Mouse (Mus musculus) CH12.LX (cell line): ENCODE data around the gene Dhrs7. TPM values are rescaled to one million over a fixed set of nuclear protein-coding genes. Genes with fewer than 3 reads are reported as not detected.
A peak's percentile ranks its signal among the peaks of the same experiment; 100 is the strongest.

Experiments
- DNase-seq: peaks from one replicate; pipeline ENCODE4 v3.0.0-alpha.2; 2013; ENCODE audit errors: extremely low read depth
- H3K27ac ChIP-seq: 2 replicates; pipeline ENCODE4 v1.5.1; 2012; ENCODE audit warnings: low read depth, mild to moderate bottlenecking, control low read depth, moderate library complexity; ENCODE audit not compliant: insufficient read depth
- H3K27me3 ChIP-seq: replicated peaks from 2 replicates; pipeline ENCODE3; 2012; ENCODE audit warnings: inconsistent platforms
- H3K36me3 ChIP-seq, 2 experiments: replicated peaks in 1 of 2; 2 replicates each; pipeline versions ENCODE3 to v1.6.1; 2012; ENCODE audit warnings: inconsistent platforms in 1 of 2, low read length in 1 of 2, mild to moderate bottlenecking in 1 of 2, mixed read lengths in 1 of 2, moderate library complexity in 1 of 2; ENCODE audit not compliant: control insufficient read depth in 1 of 2, insufficient read depth in 1 of 2
- H3K4me1 ChIP-seq, 2 experiments: 2 replicates each; pipeline ENCODE4 v1.6.1; 2012; ENCODE audit warnings: inconsistent platforms in 1 of 2, moderate library complexity in 1 of 2; ENCODE audit not compliant: insufficient read depth in 2 of 2, control insufficient read depth in 1 of 2
- H3K4me2 ChIP-seq: 2 replicates; pipeline ENCODE4 v1.6.1; 2012; ENCODE audit warnings: low read depth, mild to moderate bottlenecking, control low read depth; ENCODE audit not compliant: poor library complexity, insufficient read depth, severe bottlenecking
- H3K4me3 ChIP-seq, 3 experiments: fragments of 150-350 bp in 1 of 3; sonication (generic) in 1 of 3; replicated peaks in 1 of 3; 2 replicates each; pipeline versions ENCODE3 to v1.5.1; 2011 to 2012; ENCODE audit warnings: low read depth in 2 of 3, low read length in 2 of 3, mild to moderate bottlenecking in 2 of 3, moderate library complexity in 2 of 3, control low read depth in 1 of 3, improper control_type of control experiment in 1 of 3, inconsistent platforms in 1 of 3, mixed read lengths in 1 of 3; ENCODE audit not compliant: poor library complexity in 1 of 3
- H3K79me2 ChIP-seq: replicated peaks from 2 replicates; pipeline ENCODE4 v1.6.1; 2012; ENCODE audit warnings: mild to moderate bottlenecking, moderate library complexity; ENCODE audit not compliant: control insufficient read depth, poor library complexity, insufficient read depth, severe bottlenecking; ENCODE audit errors: extremely low read depth
- H3K9ac ChIP-seq: 2 replicates; pipeline ENCODE4 v1.6.1; 2012; ENCODE audit warnings: low read depth, mild to moderate bottlenecking, control low read depth, moderate library complexity; ENCODE audit not compliant: insufficient read depth
- H3K9me3 ChIP-seq: replicated peaks from 2 replicates; pipeline ENCODE3; 2012; ENCODE audit warnings: low read length, inconsistent platforms, mixed read lengths
- CTCF ChIP-seq, 2 experiments: IDR thresholded peaks in 1 of 2; conservative IDR thresholded peaks in 1 of 2; 2 replicates each; pipeline ENCODE4 v1.5.1; 2011 to 2012; ENCODE audit warnings: low read depth in 2 of 2, low read length in 2 of 2, improper control_type of control experiment in 1 of 2, inconsistent platforms in 1 of 2, mild to moderate bottlenecking in 1 of 2, moderate library complexity in 1 of 2
- E2F4 ChIP-seq: IDR thresholded peaks from 2 replicates; pipeline ENCODE4 v1.6.1; 2011; ENCODE audit warnings: low read depth, low read length, improper control_type of control experiment; ENCODE audit not compliant: insufficient replicate concordance
- ELF1 ChIP-seq: IDR thresholded peaks from 2 replicates; pipeline ENCODE4 v1.6.1; 2014; ENCODE audit warnings: low read depth, mild to moderate bottlenecking, inconsistent platforms, low read length, improper control_type of control experiment
- EP300 ChIP-seq: IDR thresholded peaks from 2 replicates; pipeline ENCODE4 v1.6.1; 2011; ENCODE audit warnings: low read length, improper control_type of control experiment
- KAT2A ChIP-seq: IDR thresholded peaks from 2 replicates; pipeline ENCODE4 v1.6.1; 2012; ENCODE audit warnings: low read length, improper control_type of control experiment, inconsistent platforms; ENCODE audit not compliant: insufficient replicate concordance
- MAFK ChIP-seq: IDR thresholded peaks from 2 replicates; pipeline ENCODE4 v1.6.1; 2011; ENCODE audit warnings: low read length, improper control_type of control experiment; ENCODE audit not compliant: insufficient replicate concordance
- MAZ ChIP-seq: IDR thresholded peaks from 2 replicates; pipeline ENCODE4 v1.6.1; 2012; ENCODE audit warnings: low read depth, mild to moderate bottlenecking, inconsistent platforms, low read length, improper control_type of control experiment, moderate library complexity
- MXI1 ChIP-seq: IDR thresholded peaks from 2 replicates; pipeline ENCODE4 v1.6.1; 2011; ENCODE audit warnings: mild to moderate bottlenecking, low read depth, low read length, improper control_type of control experiment
- NELFE ChIP-seq: IDR thresholded peaks from 2 replicates; pipeline ENCODE4 v1.6.1; 2011; ENCODE audit warnings: low read depth, low read length, improper control_type of control experiment
- NRF1 ChIP-seq: IDR thresholded peaks from 2 replicates; pipeline ENCODE4 v1.6.1; 2014; ENCODE audit warnings: low read depth, mild to moderate bottlenecking, inconsistent platforms, low read length, improper control_type of control experiment, moderate library complexity
- PAX5 ChIP-seq: IDR thresholded peaks from 2 replicates; pipeline ENCODE4 v1.6.1; 2012; ENCODE audit warnings: low read length, inconsistent platforms, mixed read lengths
- POLR2AphosphoS2 ChIP-seq: IDR thresholded peaks from 2 replicates; pipeline ENCODE4 v1.6.1; 2011; ENCODE audit warnings: low read depth, low read length, improper control_type of control experiment
- RAD21 ChIP-seq: IDR thresholded peaks from 2 replicates; pipeline ENCODE4 v1.6.1; 2011; ENCODE audit warnings: low read depth, mild to moderate bottlenecking, low read length, improper control_type of control experiment, moderate library complexity
- SIN3A ChIP-seq: IDR thresholded peaks from 2 replicates; pipeline ENCODE4 v1.6.1; 2012; ENCODE audit warnings: low read length, improper control_type of control experiment, inconsistent platforms
- SMC3 ChIP-seq: IDR thresholded peaks from 2 replicates; pipeline ENCODE4 v1.6.1; 2011; ENCODE audit warnings: low read depth, low read length, improper control_type of control experiment
- TCF12 ChIP-seq: IDR thresholded peaks from 2 replicates; pipeline ENCODE4 v1.6.1; 2014; ENCODE audit warnings: low read depth, mild to moderate bottlenecking, inconsistent platforms, low read length, improper control_type of control experiment
- UBTF ChIP-seq: IDR thresholded peaks from 2 replicates; pipeline ENCODE4 v1.6.1; 2012; ENCODE audit warnings: low read depth, mild to moderate bottlenecking, inconsistent platforms, low read length, improper control_type of control experiment, moderate library complexity
- USF1 ChIP-seq: IDR thresholded peaks from 2 replicates; pipeline ENCODE4 v1.6.1; 2014; ENCODE audit warnings: low read depth, mild to moderate bottlenecking, inconsistent platforms, low read length, improper control_type of control experiment
- dilution Hi-C: fragments of 300-500 bp; cut with MboI; formaldehyde crosslinking; loops from 2 replicates; pipeline ENCODE4 v1.14.3; 2020; ENCODE audit warnings: low sequenced_read_pairs; ENCODE audit not compliant: extremely low pct_unique_long_range_greater_than_20kb, extremely low pct_ligation_motif_present
- in situ Hi-C: fragments of 300-500 bp; cut with MboI; formaldehyde crosslinking; loops from 3 replicates; pipeline ENCODE4 v1.14.3; 2019; ENCODE audit warnings: low sequenced_read_pairs, low pct_ligation_motif_present, low pct_unique_long_range_greater_than_20kb, mixed read lengths
- polyA plus RNA-seq: library from polyadenylated mRNA; unstranded; fragments of >175 nt; gene quantifications from 2 replicates; pipeline ENCODE4 v1.2.1, GENCODE M21; 2012; ENCODE audit warnings: low read depth; ENCODE audit not compliant: insufficient read length
- total RNA-seq, 2 experiments: library from RNA; depleted of rRNA; stranded (reverse); fragments of 300-350 nt in 1 of 2; fragments of >200 nt in 1 of 2; gene quantifications; 2 replicates each; pipeline ENCODE4 v1.2.3; 2012 to 2014

Gene Dhrs7
- total and polyA plus RNA-seq, 3 experiments: 23.9 to 52.8 (median 37.2) TPM

DNA sequence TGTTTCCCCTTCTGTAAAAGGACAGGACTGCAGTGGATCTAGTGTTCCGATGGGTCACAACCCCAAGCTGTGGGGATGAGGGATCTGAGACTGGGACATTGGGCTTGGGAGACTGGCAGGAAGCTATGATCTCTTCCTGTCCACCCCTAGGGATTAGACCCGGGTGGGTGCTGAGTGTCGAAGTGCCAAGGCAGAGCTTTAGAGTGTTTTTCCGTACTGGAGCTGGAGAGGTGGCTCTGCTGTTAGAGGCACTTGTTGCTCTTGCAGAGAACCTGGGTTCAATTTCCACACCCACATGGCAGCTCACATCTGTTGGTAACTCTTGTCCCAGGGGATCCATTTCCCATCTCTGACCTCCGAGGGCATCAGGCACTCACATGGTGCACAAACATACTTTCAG, 1.3 kb upstream of the Dhrs7 start:
- H3K9ac ChIP-seq: no peak overlapping the region
- no peaks in the 10 kb centered on the region; the same call in 1 of the 2 replicates for H3K79me2 ChIP-seq
- no peak for DNase-seq
- TF ChIP-seq KAT2A: no peak
- TF ChIP-seq ELF1: no peak
- TF ChIP-seq USF1: no peak
- no peak for TF ChIP-seq NRF1
- no peak for TF ChIP-seq CTCF (conservative IDR thresholded peaks at IDR 0.05 in 1 of 2, IDR thresholded peaks at IDR 0.05 in 1 of 2; ENCODE audit: low read depth in 2 of 2, low read length in 2 of 2)
- no peak for TF ChIP-seq SIN3A
- TF ChIP-seq RAD21: no peak
- TF ChIP-seq EP300: no peak
- no peak for TF ChIP-seq POLR2AphosphoS2
- no peak for TF ChIP-seq SMC3
- no peak for TF ChIP-seq TCF12
- no peaks in the 10 kb centered on the region for H3K36me3 ChIP-seq
- no peak overlapping the region for H3K27ac ChIP-seq
- dilution Hi-C loops (no loop called here), in situ Hi-C loops (loop anchor here (25.0 kb wide), 1 partner anchor 129 kb away; the partner anchor contains the start of gene Pcnx4)
- H3K4me1 ChIP-seq: peaks cover 5 to 23% of the 10 kb centered on the region in 2 experiments
- no peaks in the 10 kb centered on the region for H3K27me3 ChIP-seq
- no peak overlapping the region for H3K4me3 ChIP-seq
- peaks cover 5% of the 10 kb centered on the region for H3K9me3 ChIP-seq
- no peak overlapping the region for H3K4me2 ChIP-seq

DNA sequence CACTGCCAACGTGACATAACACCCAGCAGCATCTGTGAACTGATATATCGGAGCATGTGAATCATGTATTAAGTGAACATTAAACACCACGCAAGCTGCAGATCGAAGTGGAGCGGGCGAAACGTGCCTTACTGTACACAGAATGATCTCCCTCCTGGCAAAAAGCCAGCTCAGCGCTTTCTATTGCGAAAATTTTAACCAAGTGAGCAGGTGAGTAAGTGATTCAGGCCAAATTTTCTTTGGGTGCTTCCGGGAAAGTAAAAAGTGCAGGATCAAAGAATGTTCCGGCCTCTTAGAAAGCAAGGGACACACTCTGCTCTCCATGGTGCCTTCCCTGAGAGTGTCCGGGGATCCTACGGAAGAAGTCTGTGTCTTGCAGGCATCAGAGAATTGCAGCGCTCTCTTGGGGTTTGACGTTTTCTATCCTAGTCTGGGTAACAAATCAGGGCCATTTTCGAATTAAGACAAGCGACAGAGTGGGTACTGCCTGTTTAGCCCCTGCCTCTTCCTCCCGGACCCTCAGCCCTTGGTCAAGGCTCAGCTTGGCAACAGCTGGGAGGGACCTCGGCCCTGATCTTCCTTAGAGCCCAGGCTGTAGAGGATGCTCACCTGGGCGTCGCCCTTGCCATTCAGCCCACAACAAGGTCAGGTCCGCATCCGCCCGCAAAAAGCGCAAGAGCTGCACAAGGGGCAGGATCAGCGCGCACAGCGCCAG, 532 bp downstream of the Dhrs7 start:
- Histone ChIP-seq H3K4me3 (peak overlapping the region; percentile 78 to 89 (median 86)), H3K4me1 (peaks cover 5 to 23% of the 10 kb centered on the region in 2 experiments), H3K9me3 (no peaks in the 10 kb centered on the region), H3K79me2 (no peaks in the 10 kb centered on the region; the same call in 1 of the 2 replicates), H3K9ac (peak overlapping the region; percentile 73), H3K27me3 (no peaks in the 10 kb centered on the region), H3K27ac (0 out of 2 replicates have a peak overlapping the region, but pooled peaks have one; percentile 45), H3K36me3 (no peaks in the 10 kb centered on the region), H3K4me2 (peak overlapping the region; percentile 63)
- DNase-seq: no peak
- TF ChIP-seq MAFK (peak; percentile 63; the same call in 1 of the 2 replicates), NELFE (no peak)
- in situ Hi-C loops: loop anchor here (25.0 kb wide), 1 partner anchor 127 kb away; the partner anchor contains the start of gene Pcnx4
- dilution Hi-C loops: no loop called here

DNA sequence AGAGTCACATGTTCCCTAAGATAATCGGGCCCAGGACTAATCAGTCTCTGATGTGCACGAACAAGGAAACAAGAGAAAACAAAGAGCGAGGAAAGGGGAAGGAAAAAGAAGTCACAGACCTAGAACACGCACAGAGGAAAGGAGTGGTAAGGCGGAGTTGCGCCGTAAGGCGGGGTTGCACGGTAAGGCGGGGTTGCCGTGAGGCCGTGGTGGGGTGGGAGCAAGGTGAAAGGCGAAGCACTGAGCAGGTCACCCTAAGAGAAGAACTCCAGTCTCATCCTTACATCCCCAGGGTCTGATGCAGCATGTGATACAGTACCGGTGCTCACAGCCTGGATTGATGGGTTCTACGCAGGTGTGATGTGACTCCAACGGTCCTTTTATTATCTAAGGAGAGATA, 8.9 kb downstream of the Dhrs7 start:
- no peak overlapping the region for H3K9ac ChIP-seq
- in situ Hi-C loops: loop anchor here (25.0 kb wide), 1 partner anchor 118 kb away; the partner anchor contains the start of gene Pcnx4

More for the DNA sequence above, 8.9 kb downstream of the Dhrs7 start:
- peaks cover 23 to 62% of the 10 kb centered on the region in 2 experiments for H3K36me3 ChIP-seq
- H3K4me2 ChIP-seq: no peak overlapping the region
- H3K79me2 ChIP-seq: no peaks in the 10 kb centered on the region
- no peak for TF ChIP-seq UBTF
- TF ChIP-seq MAZ: no peak
- no peak for TF ChIP-seq E2F4
- no peak for TF ChIP-seq RAD21
- no peak for TF ChIP-seq PAX5
- TF ChIP-seq TCF12: no peak
- TF ChIP-seq CTCF (conservative IDR thresholded peaks at IDR 0.05 in 1 of 2, IDR thresholded peaks at IDR 0.05 in 1 of 2; ENCODE audit: low read depth in 2 of 2, low read length in 2 of 2): no peak
- no peak for TF ChIP-seq MXI1
- H3K9me3 ChIP-seq: no peaks in the 10 kb centered on the region
- no peak overlapping the region for H3K27ac ChIP-seq
- H3K27me3 ChIP-seq: no peaks in the 10 kb centered on the region
- DNase-seq: no peak
- H3K4me3 ChIP-seq: no peak overlapping the region
- dilution Hi-C loops: no loop called here
- no peaks in the 10 kb centered on the region for H3K4me1 ChIP-seq
